Mouse (Mus musculus) neural tube, embryonic 15.5 days (tissue): ENCODE results near the gene A630001G21Rik. TPM values are rescaled to one million over a fixed set of nuclear protein-coding genes. Genes with fewer than 3 reads are reported as not detected.

Experiments used
- ATAC-seq: fragments of 200-750 bp; cut with Nextera tagmentation; 2 replicates; pipeline ENCODE4 v1.8.0; 2017; ENCODE audit warnings: mild to moderate bottlenecking, moderate TSS enrichment, moderate library complexity; ENCODE audit not compliant: low FRiP score
- H3K27ac ChIP-seq: fragments of 300-500 bp; sonication (generic); replicated peaks from 2 replicates; pipeline ENCODE4 v1.5.1; 2015; ENCODE audit warnings: mild to moderate bottlenecking, inconsistent platforms
- H3K27me3 ChIP-seq: fragments of 300-500 bp; sonication (generic); replicated peaks from 2 replicates; pipeline ENCODE4 v1.6.1; 2015; ENCODE audit warnings: inconsistent platforms
- H3K36me3 ChIP-seq: fragments of 300-500 bp; sonication (generic); 2 replicates; pipeline ENCODE4 v1.6.1; 2015; ENCODE audit warnings: inconsistent platforms
- H3K4me1 ChIP-seq: fragments of 300-500 bp; sonication (generic); 2 replicates; pipeline ENCODE4 v1.6.1; 2015; ENCODE audit warnings: inconsistent platforms
- H3K4me2 ChIP-seq: fragments of 300-500 bp; sonication (generic); 2 replicates; pipeline ENCODE4 v1.6.1; 2015; ENCODE audit warnings: inconsistent platforms, mild to moderate bottlenecking, moderate library complexity
- H3K4me3 ChIP-seq: fragments of 300-500 bp; sonication (generic); replicated peaks from 2 replicates; pipeline ENCODE4 v1.5.1; 2015; ENCODE audit warnings: mild to moderate bottlenecking, inconsistent platforms
- H3K9ac ChIP-seq: fragments of 300-500 bp; sonication (generic); replicated peaks from 2 replicates; pipeline ENCODE4 v1.6.1; 2015; ENCODE audit warnings: mild to moderate bottlenecking, inconsistent platforms
- H3K9me3 ChIP-seq: fragments of 300-500 bp; sonication (generic); replicated peaks from 2 replicates; pipeline ENCODE4 v1.6.1; 2016; ENCODE audit warnings: inconsistent platforms
- WGBS: fragments of 180-500 bp; shearing (Covaris S2); methylation state at CpG from one replicate; pipeline ENCODE4 v1.1.7; 2015; ENCODE audit warnings: mixed read lengths; 5-methylcytosine and 5-hydroxymethylcytosine counted together
- polyA plus RNA-seq: library from polyadenylated mRNA; unstranded; fragments of >200 nt; fragmentation: Nextera tagmentation; extraction: Ambion mirVana; gene quantifications from 2 replicates; pipeline ENCODE4 v1.2.1, GENCODE M21; 2015

A630001G21Rik gene
- polyA plus RNA-seq, 1 experiment from 2014 or later = 0.45 TPM

DNA sequence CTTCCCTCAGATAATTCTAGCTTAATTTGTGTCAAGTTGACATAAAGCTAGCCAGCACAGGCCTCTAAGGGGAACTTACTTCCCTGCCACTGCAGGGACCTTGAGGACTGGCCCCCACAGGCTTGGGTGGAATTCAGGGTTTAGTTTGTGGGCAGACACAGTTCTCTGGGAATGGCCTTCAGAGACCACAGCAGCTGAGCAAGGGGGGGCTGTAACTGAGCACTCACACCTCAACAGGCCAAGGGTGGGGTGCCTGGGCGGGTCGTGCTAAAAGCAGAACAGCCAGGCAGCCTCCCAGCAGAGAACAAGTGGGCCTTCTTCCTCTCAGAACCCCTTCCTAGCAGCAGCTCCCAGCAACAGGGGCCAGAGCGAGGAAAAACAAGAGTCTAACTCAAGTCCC is 12.3 kb downstream of the A630001G21Rik start:
- no peak for ATAC-seq
- H3K4me3 ChIP-seq = no peak overlapping the region
- 86% methylated on average over 3 of the region's 3 CpGs for WGBS
- H3K27ac ChIP-seq = no peak overlapping the region
- no peaks in the 10 kb centered on the region for H3K9me3 ChIP-seq
- H3K4me2 ChIP-seq = no peak overlapping the region
- no peaks in the 10 kb centered on the region for H3K27me3 ChIP-seq
- H3K36me3 ChIP-seq = no peaks in the 10 kb centered on the region
- H3K4me1 ChIP-seq = no peaks in the 10 kb centered on the region
- no peak overlapping the region for H3K9ac ChIP-seq

- 86% methylated on average over 4 of the region's 4 CpGs for WGBS
- no peaks in the 10 kb centered on the region for H3K36me3 ChIP-seq
- no peak overlapping the region for H3K4me3 ChIP-seq
- H3K27me3 ChIP-seq = no peaks in the 10 kb centered on the region
- H3K9ac ChIP-seq = no peak overlapping the region
- no peaks in the 10 kb centered on the region for H3K9me3 ChIP-seq
- no peak for ATAC-seq
- H3K27ac ChIP-seq = no peak overlapping the region
- H3K4me2 ChIP-seq = no peak overlapping the region
- no peaks in the 10 kb centered on the region for H3K4me1 ChIP-seq
Measured at GRCm38 (mm10) chr1:85764291-85764690, 14.2 kb downstream of the A630001G21Rik start.

- H3K27ac ChIP-seq = no peak overlapping the region
- H3K36me3 ChIP-seq = no peaks in the 10 kb centered on the region
- H3K4me3 ChIP-seq = no peak overlapping the region
- H3K27me3 ChIP-seq = no peaks in the 10 kb centered on the region
- H3K4me2 ChIP-seq = no peak overlapping the region
- no peak overlapping the region for H3K9ac ChIP-seq
- no peaks in the 10 kb centered on the region for H3K9me3 ChIP-seq
- H3K4me1 ChIP-seq = no peaks in the 10 kb centered on the region
- WGBS = 80% methylated on average over 6 of the region's 6 CpGs
- no peak for ATAC-seq
Measured at GRCm38 (mm10) chr1:85763386-85763785, 15.1 kb downstream of the A630001G21Rik start.

DNA sequence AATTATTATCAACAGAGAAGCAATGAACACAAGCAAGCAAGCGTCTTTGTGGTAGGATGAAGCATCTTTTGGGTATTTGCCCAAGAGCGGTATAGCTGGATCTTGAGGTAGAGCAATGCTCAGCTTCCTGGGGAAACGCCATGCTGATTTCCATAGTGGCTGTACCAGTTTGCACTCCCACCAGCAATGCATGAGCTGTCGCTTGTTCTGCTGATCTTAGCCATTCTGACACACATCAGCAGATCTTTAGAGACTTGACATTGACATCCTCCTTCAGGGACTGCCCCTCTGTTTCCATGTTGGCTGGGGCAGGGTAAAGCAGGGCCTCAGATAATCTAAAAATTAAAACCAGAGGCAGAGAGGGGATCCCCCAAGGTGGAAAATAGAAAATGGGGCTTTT is 16.8 kb downstream of the A630001G21Rik start:
- H3K27ac ChIP-seq = no peak overlapping the region
- no peaks in the 10 kb centered on the region for H3K27me3 ChIP-seq
- no peaks in the 10 kb centered on the region for H3K9me3 ChIP-seq
- no peaks in the 10 kb centered on the region for H3K4me1 ChIP-seq
- no peak overlapping the region for H3K4me2 ChIP-seq
- ATAC-seq = no peak
- WGBS = 95% methylated on average over 4 of the region's 4 CpGs
- H3K4me3 ChIP-seq = no peak overlapping the region
- no peaks in the 10 kb centered on the region for H3K36me3 ChIP-seq
- H3K9ac ChIP-seq = no peak overlapping the region

- Histone ChIP-seq H3K27me3 (no peaks in the 10 kb centered on the region), H3K9ac (no peak overlapping the region), H3K4me2 (no peak overlapping the region), H3K9me3 (no peaks in the 10 kb centered on the region), H3K27ac (no peak overlapping the region), H3K4me1 (no peaks in the 10 kb centered on the region), H3K4me3 (no peak overlapping the region), H3K36me3 (no peaks in the 10 kb centered on the region)
- WGBS = 19% methylated on average over 1 of the region's 1 CpGs
- no peak for ATAC-seq
Measured at GRCm38 (mm10) chr1:85758969-85759293, 19.5 kb downstream of the A630001G21Rik start.

DNA sequence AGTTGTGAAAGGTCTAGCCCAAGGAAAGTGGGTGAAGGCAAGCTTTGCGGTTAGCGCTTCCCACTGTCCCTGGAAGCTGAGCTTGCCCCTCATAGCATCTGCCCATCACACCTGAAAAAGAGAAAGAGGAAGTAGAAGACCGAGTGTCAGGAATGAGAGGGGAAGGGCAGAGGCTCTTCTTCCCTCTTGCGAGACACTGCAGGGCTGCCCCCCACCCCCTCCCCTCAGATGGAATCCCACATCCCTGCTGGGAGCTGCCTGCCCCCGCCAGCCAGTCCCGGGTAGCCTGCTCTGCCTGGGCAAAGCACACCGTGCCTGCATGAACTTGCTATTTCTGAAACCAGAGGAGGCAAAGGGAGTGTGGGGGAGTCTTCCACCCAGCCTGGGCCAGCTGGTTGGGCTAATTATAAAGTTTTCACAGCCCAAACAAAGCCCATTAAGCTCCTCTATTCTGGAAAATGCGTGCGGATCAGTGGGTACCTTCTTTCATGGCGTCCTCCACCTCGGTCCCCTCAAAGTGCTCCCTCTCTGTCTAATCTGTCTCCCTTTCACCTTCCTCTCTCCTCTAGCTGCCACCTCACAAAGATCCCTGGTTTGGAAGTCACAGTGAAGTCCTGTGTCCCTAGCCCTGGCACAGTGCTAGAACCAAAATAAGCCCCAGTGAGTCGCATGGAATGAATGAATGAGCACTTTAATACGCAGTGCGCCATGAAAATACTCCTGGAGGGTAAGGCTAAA is 20.0 kb downstream of the A630001G21Rik start:
- Histone ChIP-seq H3K27ac (no peak overlapping the region), H3K27me3 (no peaks in the 10 kb centered on the region), H3K9ac (no peak overlapping the region), H3K4me3 (no peak overlapping the region), H3K4me2 (no peak overlapping the region), H3K4me1 (no peaks in the 10 kb centered on the region), H3K9me3 (no peaks in the 10 kb centered on the region), H3K36me3 (no peaks in the 10 kb centered on the region)
- WGBS = 40% methylated on average over 14 of the region's 14 CpGs
- ATAC-seq = no peak

GRCm38 (mm10) chr1:85757531-85758230 is 20.8 kb downstream of the A630001G21Rik start:
- Histone ChIP-seq H3K9ac (no peak overlapping the region), H3K4me2 (no peak overlapping the region), H3K9me3 (no peaks in the 10 kb centered on the region), H3K27ac (no peak overlapping the region), H3K36me3 (no peaks in the 10 kb centered on the region), H3K4me3 (no peak overlapping the region), H3K27me3 (no peaks in the 10 kb centered on the region), H3K4me1 (no peaks in the 10 kb centered on the region)
- 79% methylated on average over 6 of the region's 6 CpGs for WGBS
- ATAC-seq = no peak

DNA sequence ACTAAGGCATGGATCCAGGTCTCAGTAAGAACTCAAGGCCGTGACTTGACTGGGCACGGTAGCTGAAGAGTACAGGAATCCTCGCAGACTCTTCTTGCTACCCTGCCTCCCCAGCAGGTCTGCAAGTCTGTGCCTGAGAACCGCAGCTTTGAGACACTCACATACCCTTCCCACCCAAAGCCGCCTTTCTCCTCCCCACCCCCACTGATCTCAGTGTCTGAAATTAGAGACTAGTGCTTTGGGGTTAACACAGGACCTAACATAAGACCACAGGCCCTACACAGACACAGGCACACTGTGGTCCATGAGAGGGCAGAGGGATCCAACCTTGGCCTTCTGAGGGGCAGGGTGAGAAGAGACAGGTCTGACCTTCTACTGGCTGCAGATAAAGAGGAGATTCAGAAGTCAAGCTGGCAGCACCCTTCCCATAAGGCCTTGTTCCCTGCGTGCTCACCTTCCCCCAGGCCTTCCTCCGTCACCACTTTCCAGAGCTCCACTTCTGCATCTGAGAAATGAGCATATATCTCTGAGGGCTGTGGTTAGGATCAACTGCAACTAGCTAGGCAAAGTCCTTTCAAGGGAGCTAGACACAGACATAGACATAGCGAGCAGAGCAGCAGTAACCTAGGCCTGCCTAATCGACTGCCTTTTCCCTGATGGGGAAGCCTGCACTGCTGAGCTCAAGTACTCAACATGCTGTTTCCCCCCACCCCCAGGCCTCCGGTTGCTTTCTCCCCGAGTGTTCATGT is 26.3 kb downstream of the A630001G21Rik start:
- no peaks in the 10 kb centered on the region for H3K36me3 ChIP-seq
- no peak overlapping the region for H3K4me3 ChIP-seq
- no peaks in the 10 kb centered on the region for H3K27me3 ChIP-seq
- H3K9me3 ChIP-seq = no peaks in the 10 kb centered on the region
- no peak overlapping the region for H3K27ac ChIP-seq
- 87% methylated on average over 11 of the region's 11 CpGs for WGBS
- H3K4me2 ChIP-seq = no peak overlapping the region
- no peak for ATAC-seq
- no peaks in the 10 kb centered on the region for H3K4me1 ChIP-seq
- no peak overlapping the region for H3K9ac ChIP-seq

GRCm38 (mm10) chr1:85751494-85751893 is 26.9 kb downstream of the A630001G21Rik start:
- H3K27ac ChIP-seq = no peak overlapping the region
- no peaks in the 10 kb centered on the region for H3K27me3 ChIP-seq
- no peaks in the 10 kb centered on the region for H3K9me3 ChIP-seq
- WGBS = 63% methylated on average over 6 of the region's 6 CpGs
- H3K4me1 ChIP-seq = no peaks in the 10 kb centered on the region
- no peak for ATAC-seq
- H3K4me3 ChIP-seq = no peak overlapping the region
- no peak overlapping the region for H3K4me2 ChIP-seq
- no peaks in the 10 kb centered on the region for H3K36me3 ChIP-seq
- H3K9ac ChIP-seq = no peak overlapping the region

GRCm38 (mm10) chr1:85750650-85751049 is 27.8 kb downstream of the A630001G21Rik start:
- no peaks in the 10 kb centered on the region for H3K9me3 ChIP-seq
- H3K9ac ChIP-seq = no peak overlapping the region
- H3K4me1 ChIP-seq = no peaks in the 10 kb centered on the region
- no peak for ATAC-seq
- H3K4me3 ChIP-seq = no peak overlapping the region
- 84% methylated on average over 4 of the region's 4 CpGs for WGBS
- H3K27me3 ChIP-seq = no peaks in the 10 kb centered on the region
- H3K27ac ChIP-seq = no peak overlapping the region
- H3K36me3 ChIP-seq = no peaks in the 10 kb centered on the region
- H3K4me2 ChIP-seq = no peak overlapping the region

DNA sequence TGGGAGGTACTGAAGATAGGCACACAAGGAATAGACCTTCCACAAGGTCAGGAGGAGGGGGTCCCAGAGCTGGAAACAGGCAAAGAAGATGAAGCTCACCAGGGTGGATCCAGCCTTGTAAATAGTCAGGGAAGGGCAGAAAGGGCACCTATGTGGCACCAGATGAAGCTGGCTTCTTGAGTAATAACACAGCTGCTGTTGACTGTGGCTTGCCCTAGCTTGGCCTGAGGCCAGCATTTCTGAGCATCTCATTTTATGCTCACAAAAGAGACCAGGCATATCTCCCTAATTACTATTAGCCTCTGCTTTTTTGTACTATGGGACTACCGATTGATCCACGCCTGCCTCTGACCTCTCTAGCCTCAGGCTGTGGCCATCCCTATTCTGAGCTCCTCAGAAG is 28.6 kb downstream of the A630001G21Rik start:
- no peak overlapping the region for H3K27ac ChIP-seq
- WGBS = 67% methylated on average over 2 of the region's 2 CpGs
- no peak overlapping the region for H3K9ac ChIP-seq
- no peaks in the 10 kb centered on the region for H3K4me1 ChIP-seq
- H3K4me3 ChIP-seq = no peak overlapping the region
- ATAC-seq = no peak
- H3K4me2 ChIP-seq = no peak overlapping the region
- H3K9me3 ChIP-seq = no peaks in the 10 kb centered on the region
- no peaks in the 10 kb centered on the region for H3K27me3 ChIP-seq
- H3K36me3 ChIP-seq = no peaks in the 10 kb centered on the region

DNA sequence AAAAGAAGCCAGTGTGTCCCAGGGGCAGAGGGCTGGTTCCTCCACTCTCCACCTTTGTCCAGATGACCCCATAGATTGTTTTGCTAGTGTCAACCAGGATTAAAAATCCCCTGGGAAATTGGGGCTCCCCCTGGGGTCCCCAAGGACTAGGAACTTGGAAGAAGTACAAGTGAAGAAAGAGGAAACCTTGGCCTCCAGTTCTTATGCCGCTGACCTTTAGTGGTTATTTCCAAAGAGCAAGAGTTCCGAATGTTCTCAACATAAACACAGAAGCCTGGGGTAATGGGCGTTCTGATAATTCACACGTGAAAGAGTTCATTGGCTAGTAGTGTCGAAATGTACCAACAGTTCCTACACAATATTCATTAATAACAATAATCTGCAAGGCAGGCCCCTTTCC is 31.9 kb downstream of the A630001G21Rik start:
- H3K9ac ChIP-seq = no peak overlapping the region
- no peak overlapping the region for H3K27ac ChIP-seq
- no peaks in the 10 kb centered on the region for H3K9me3 ChIP-seq
- H3K4me2 ChIP-seq = no peak overlapping the region
- ATAC-seq = no peak
- H3K4me1 ChIP-seq = peaks cover 6% of the 10 kb centered on the region; the same call in 1 of the 2 replicates
- H3K27me3 ChIP-seq = no peaks in the 10 kb centered on the region
- WGBS = 90% methylated on average over 5 of the region's 5 CpGs
- H3K36me3 ChIP-seq = no peaks in the 10 kb centered on the region
- H3K4me3 ChIP-seq = no peak overlapping the region
